Mouse (Mus musculus): ENCODE results near the gene Rab3a.

DNA sequence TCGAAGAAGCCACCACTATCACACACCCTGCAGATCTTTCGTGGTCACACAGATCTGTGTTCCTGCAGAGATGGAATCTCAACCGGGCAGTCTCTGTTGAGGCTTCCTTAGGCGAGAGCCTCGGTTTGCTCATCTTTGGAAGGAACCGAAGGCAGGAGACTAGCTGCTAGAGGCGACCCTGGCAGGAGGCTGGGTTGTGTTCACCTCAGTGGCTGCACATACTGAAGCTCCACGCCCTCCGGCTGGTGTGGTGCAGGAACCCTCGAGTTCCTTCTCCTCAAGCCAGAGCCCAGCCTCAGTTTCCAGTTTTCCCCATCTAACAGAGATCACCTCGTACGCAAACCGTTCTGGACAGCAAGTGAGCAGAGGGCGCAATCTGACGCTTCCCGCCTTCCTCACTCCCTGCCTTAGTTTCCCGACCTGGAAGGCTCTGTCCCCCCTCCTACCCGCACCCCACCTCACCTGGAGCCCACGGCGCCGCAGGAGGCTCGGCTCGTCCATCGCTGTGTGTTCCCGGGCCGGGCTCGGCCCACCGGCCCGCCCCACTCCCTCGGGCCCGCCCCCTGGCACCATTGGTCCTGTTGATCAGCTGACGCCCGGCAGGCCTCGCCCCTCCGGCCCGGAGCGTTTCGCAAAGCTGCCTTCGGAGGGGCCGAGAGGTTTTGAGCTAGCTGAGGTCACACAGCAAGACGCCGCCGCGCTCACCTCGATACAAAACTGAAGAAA, 50.2 kb downstream of the Rab3a start, which contains the start of gene Mast3:
- TF ChIP-seq CTCF (IDR thresholded peaks at IDR 0.05; ENCODE audit: control insufficient read depth, insufficient read depth, insufficient read length) (no peak), USF1 (IDR thresholded peaks at IDR 0.05; ENCODE audit: low read depth) (peak; percentile 81)

Data from C2C12 (cell line).